Mouse (Mus musculus) neural tube, embryonic 14.5 days (tissue): ENCODE measurements at regions not wholly inside any gene's neighbourhood (a gene's known extent, or its start where the extent isn't known, plus 50 kb on each side); places are given as distances from the start of the nearest gene placed in this dataset.
A peak's percentile ranks its signal among the peaks of the same experiment; 100 is the strongest.

Experiments
- ATAC-seq: fragments of 200-750 bp; cut with Nextera tagmentation; 2 replicates; pipeline ENCODE4 v1.8.0; 2017; ENCODE audit warnings: low read depth, mild to moderate bottlenecking, moderate TSS enrichment, moderate library complexity
- H3K27ac ChIP-seq: fragments of 300-500 bp; sonication (generic); 2 replicates; pipeline ENCODE4 v1.5.1; 2014; ENCODE audit warnings: low read depth, mild to moderate bottlenecking, control low read depth, low read length, moderate library complexity, mixed read lengths
- H3K27me3 ChIP-seq: fragments of 300-500 bp; sonication (generic); 2 replicates; pipeline ENCODE4 v1.6.1; 2014; ENCODE audit warnings: low read length; ENCODE audit not compliant: control insufficient read depth, insufficient read depth
- H3K36me3 ChIP-seq: fragments of 300-500 bp; sonication (generic); 2 replicates; pipeline ENCODE4 v1.6.1; 2014; ENCODE audit warnings: low read length, mixed read lengths; ENCODE audit not compliant: control insufficient read depth, insufficient read depth
- H3K4me1 ChIP-seq: fragments of 300-500 bp; sonication (generic); 2 replicates; pipeline ENCODE4 v1.6.1; 2014; ENCODE audit warnings: low read length; ENCODE audit not compliant: control insufficient read depth, insufficient read depth
- H3K4me2 ChIP-seq: fragments of 300-500 bp; sonication (generic); 2 replicates; pipeline ENCODE4 v1.6.1; 2014; ENCODE audit warnings: mild to moderate bottlenecking, low read depth, low read length, control low read depth
- H3K4me3 ChIP-seq: fragments of 300-500 bp; sonication (generic); 2 replicates; pipeline ENCODE4 v1.5.1; 2014; ENCODE audit warnings: low read depth, low read length, control low read depth, mixed read lengths
- H3K9ac ChIP-seq: fragments of 300-500 bp; sonication (generic); replicated peaks from 2 replicates; pipeline ENCODE4 v1.6.1; 2014; ENCODE audit warnings: low read depth, mild to moderate bottlenecking, control low read depth, low read length, mixed read lengths
- H3K9me3 ChIP-seq: fragments of 300-500 bp; sonication (generic); 2 replicates; pipeline ENCODE4 v1.6.1; 2016; ENCODE audit warnings: low read length; ENCODE audit not compliant: control insufficient read depth
- WGBS: fragments of 180-500 bp; shearing (Covaris S2); extraction: QIAGEN DNeasy Blood & Tissue Kit; methylation state at CpG from one replicate; pipeline ENCODE4 v1.1.7; 2014; 5-methylcytosine and 5-hydroxymethylcytosine counted together

GRCm38 (mm10) chr4:12308332-12308731, 136.5 kb upstream of the Fam92a start:
- Histone ChIP-seq H3K9me3 (no peaks in the 10 kb centered on the region), H3K4me2 (no peak overlapping the region), H3K27me3 (no peaks in the 10 kb centered on the region), H3K4me3 (no peak overlapping the region), H3K9ac (no peak overlapping the region), H3K36me3 (no peaks in the 10 kb centered on the region), H3K27ac (no peak overlapping the region), H3K4me1 (peaks cover 12% of the 10 kb centered on the region)
- 68% methylated on average over 5 of the region's 5 CpGs for WGBS
- ATAC-seq = no peak

GRCm38 (mm10) chr4:12306618-12307565, 135.1 kb upstream of the Fam92a start:
- no peak overlapping the region for H3K9ac ChIP-seq
- WGBS = 23% methylated on average over 9 of the region's 9 CpGs
- peak; percentile 79 for ATAC-seq

GRCm38 (mm10) chr4:12287079-12287686, 115.4 kb upstream of the Fam92a start:
- no peak for ATAC-seq
- no peaks in the 10 kb centered on the region; the same call in 1 of the 2 replicates for H3K4me1 ChIP-seq
- H3K27me3 ChIP-seq = no peaks in the 10 kb centered on the region
- 45% methylated on average over 4 of the region's 4 CpGs for WGBS
- H3K4me2 ChIP-seq = no peak overlapping the region
- H3K4me3 ChIP-seq = no peak overlapping the region
- H3K9ac ChIP-seq = no peak overlapping the region
- no peaks in the 10 kb centered on the region for H3K9me3 ChIP-seq
- no peak overlapping the region; the same call in 1 of the 2 replicates for H3K27ac ChIP-seq
- no peaks in the 10 kb centered on the region for H3K36me3 ChIP-seq

More at GRCm38 (mm10) chr4:12306618-12307565, 135.1 kb upstream of the Fam92a start:
- Histone ChIP-seq H3K27me3 (no peaks in the 10 kb centered on the region), H3K4me2 (peak overlapping the region; percentile 24; the same call in 1 of the 2 replicates), H3K9me3 (no peaks in the 10 kb centered on the region), H3K36me3 (no peaks in the 10 kb centered on the region), H3K27ac (peak overlapping the region; percentile 77), H3K4me3 (no peak overlapping the region), H3K4me1 (peaks cover 12% of the 10 kb centered on the region)

GRCm38 (mm10) chr4:12286391-12286790, 114.6 kb upstream of the Fam92a start:
- ATAC-seq = peak; percentile 49; the same call in 1 of the 2 replicates
- no peak overlapping the region for H3K4me3 ChIP-seq
- H3K27me3 ChIP-seq = no peaks in the 10 kb centered on the region
- H3K36me3 ChIP-seq = no peaks in the 10 kb centered on the region
- H3K4me2 ChIP-seq = no peak overlapping the region
- H3K9ac ChIP-seq = no peak overlapping the region
- WGBS = 32% methylated on average over 1 of the region's 1 CpGs
- H3K27ac ChIP-seq = 0 out of 2 replicates have a peak overlapping the region, but pooled peaks have one; percentile 50
- H3K9me3 ChIP-seq = no peaks in the 10 kb centered on the region
- H3K4me1 ChIP-seq = no peaks in the 10 kb centered on the region; the same call in 1 of the 2 replicates

- no peaks in the 10 kb centered on the region for H3K27me3 ChIP-seq
- no peaks in the 10 kb centered on the region for H3K9me3 ChIP-seq
- no peak overlapping the region for H3K9ac ChIP-seq
- no peak overlapping the region for H3K4me3 ChIP-seq
- no peaks in the 10 kb centered on the region; the same call in 1 of the 2 replicates for H3K4me1 ChIP-seq
- no peak overlapping the region for H3K4me2 ChIP-seq
- no peaks in the 10 kb centered on the region for H3K36me3 ChIP-seq
- ATAC-seq = peak; percentile 72; the same call in 1 of the 2 replicates
- H3K27ac ChIP-seq = no peak overlapping the region
These were observed 114.2 kb upstream of the Fam92a start for GRCm38 (mm10) chr4:12285983-12286382.

- no peak for ATAC-seq
- Histone ChIP-seq H3K9me3 (no peaks in the 10 kb centered on the region), H3K9ac (no peak overlapping the region), H3K4me1 (no peaks in the 10 kb centered on the region), H3K4me2 (no peak overlapping the region), H3K27ac (no peak overlapping the region), H3K4me3 (no peak overlapping the region), H3K36me3 (no peaks in the 10 kb centered on the region), H3K27me3 (no peaks in the 10 kb centered on the region)
- 83% methylated on average over 3 of the region's 3 CpGs for WGBS
These were observed 106.1 kb upstream of the Fam92a start for GRCm38 (mm10) chr4:12277949-12278348.

GRCm38 (mm10) chr4:12273369-12273768, 101.6 kb upstream of the Fam92a start:
- peaks cover 2% of the 10 kb centered on the region; the same call in 1 of the 2 replicates for H3K4me1 ChIP-seq

GRCm38 (mm10) chr4:12272914-12273313, 101.1 kb upstream of the Fam92a start:
- no peak overlapping the region for H3K4me3 ChIP-seq
- ATAC-seq = peak; percentile 29; the same call in 1 of the 2 replicates
- no peak overlapping the region for H3K27ac ChIP-seq
- WGBS = 33% methylated on average over 6 of the region's 6 CpGs
- no peak overlapping the region for H3K4me2 ChIP-seq
- H3K9ac ChIP-seq = no peak overlapping the region
- H3K36me3 ChIP-seq = no peaks in the 10 kb centered on the region
- H3K9me3 ChIP-seq = no peaks in the 10 kb centered on the region
- H3K4me1 ChIP-seq = peaks cover 2% of the 10 kb centered on the region; the same call in 1 of the 2 replicates
- H3K27me3 ChIP-seq = no peaks in the 10 kb centered on the region

More at GRCm38 (mm10) chr4:12273369-12273768, 101.6 kb upstream of the Fam92a start:
- H3K4me2 ChIP-seq = no peak overlapping the region
- no peaks in the 10 kb centered on the region for H3K36me3 ChIP-seq
- peak; percentile 33; the same call in 1 of the 2 replicates for ATAC-seq
- H3K9me3 ChIP-seq = no peaks in the 10 kb centered on the region
- no peaks in the 10 kb centered on the region for H3K27me3 ChIP-seq
- H3K9ac ChIP-seq = no peak overlapping the region
- 78% methylated on average over 6 of the region's 6 CpGs for WGBS
- H3K4me3 ChIP-seq = no peak overlapping the region
- H3K27ac ChIP-seq = no peak overlapping the region
